Mouse (Mus musculus): Measurements from ENCODE around the gene Olfr1339.

Olfr1339 gene

DNA sequence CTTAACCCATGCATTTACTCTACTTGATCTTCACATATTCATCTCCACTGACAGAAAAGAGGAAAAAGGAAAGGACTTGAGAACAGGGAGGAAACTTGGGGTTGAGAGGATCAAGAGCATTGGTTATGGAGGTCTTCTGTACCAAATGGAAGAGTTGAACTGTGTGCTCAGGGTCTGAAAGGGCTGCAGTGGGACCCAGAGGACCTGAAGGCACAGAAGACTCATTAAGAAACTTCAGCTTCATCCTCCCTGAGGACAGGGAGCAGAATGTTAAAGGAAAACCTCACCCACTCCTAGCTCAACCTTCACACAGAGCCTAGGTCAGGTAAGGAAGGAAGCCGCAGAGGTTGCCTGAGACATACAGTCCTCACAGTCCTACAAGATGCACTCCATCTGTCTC is at the start of gene Olfr1339:
TSS of gene Olfr1339 (plus strand) at position 301 of the 400 bp plus-strand sequence.
- DNase-seq (ENCODE audit: low spot score in 2 of 2) = no peak

DNA sequence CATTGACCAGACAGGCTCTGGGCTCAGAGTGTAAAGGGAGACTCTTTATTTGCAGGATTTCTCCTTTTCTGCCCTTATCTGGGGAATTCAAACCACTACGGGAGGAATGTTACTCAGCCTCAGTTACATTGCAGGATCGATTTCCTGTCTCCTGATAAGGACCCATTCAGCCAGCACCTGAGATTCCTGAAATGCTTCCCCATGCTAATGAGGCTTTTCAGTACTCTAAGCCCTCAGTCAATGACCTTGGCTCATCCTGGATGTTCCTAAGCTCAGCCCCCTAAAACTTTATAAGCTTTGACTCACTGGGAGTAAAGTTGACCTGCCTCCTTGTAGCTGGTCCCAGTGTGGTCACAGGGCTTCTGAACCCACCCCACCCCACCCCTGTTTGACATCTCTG is 44.9 kb upstream of the Olfr1339 start:
- no peak for DNase-seq (ENCODE audit: low spot score in 2 of 2)

DNA sequence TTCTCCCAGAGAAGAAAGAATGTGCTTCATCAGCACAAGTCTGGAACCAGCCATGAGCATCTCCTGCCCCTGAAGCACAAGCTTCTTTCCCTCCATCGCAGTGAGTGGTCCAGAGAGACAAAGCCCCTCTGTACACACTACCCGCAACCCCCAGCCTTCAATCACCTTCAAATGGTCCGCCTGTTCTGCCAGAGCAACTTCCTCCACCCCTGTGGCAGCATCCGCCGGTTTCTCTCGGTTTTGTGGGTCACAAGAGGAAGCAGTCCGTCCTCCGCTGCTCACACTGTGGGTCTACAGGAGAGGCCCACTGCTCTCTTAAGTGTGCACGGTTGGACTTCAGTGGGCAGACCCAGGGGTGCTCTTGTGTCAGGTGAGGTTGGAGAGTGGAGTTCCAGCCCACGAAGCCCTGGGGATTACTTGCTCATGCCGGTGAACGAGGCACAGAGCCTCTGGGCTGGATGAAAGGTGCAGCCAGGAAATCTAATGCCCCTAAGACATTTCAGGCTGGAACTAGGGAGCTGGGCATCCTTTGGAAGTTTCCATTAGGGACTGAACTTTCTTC is 39.5 kb upstream of the Olfr1339 start, which contains the start of gene Olfr1342:
TSS of gene Olfr1342 (minus strand) at position 345 of the 562 bp plus-strand sequence.
- DNase-seq (ENCODE audit: low spot score in 2 of 2) = no peak

DNA sequence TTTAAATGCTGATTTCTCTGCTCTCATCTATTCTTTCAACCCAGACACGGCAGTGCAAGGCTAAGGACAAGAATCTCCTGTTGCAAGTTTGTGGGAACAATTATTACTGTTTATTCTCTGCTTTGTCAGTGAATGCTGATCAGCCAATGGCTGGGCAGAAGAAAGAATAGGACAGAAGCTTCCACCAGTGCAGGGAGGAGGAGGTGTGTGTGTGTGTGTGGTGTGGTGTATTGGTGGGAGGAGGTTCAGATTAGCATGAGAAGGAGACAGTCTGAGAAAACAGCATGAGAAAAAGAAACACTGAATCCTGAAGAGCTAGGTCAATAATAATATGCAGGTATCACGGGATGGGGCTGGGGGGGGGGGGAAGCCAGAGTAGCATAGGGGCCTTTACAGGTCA is 38.2 kb upstream of the Olfr1339 start:
- DNase-seq (ENCODE audit: low spot score in 2 of 2) = no peak

DNA sequence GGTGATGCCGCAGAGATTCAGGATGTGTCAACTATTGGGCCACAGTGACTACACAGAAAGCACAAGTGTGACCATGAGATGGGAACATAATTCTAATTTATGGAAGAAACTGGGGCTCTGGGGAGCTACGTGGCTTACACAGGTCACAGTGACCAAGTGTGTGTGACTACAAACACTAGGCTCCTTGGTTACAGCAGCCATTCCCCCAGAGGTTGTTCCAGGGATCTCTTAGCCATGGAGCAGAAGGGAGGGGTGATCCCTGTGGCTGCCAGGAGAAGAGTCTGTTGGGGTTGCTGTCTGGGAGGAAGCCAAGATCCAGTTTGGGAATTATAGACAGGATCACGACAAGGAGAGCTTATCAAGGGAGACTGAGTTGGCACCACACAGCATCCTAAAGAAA is 28.8 kb upstream of the Olfr1339 start, which contains the start of gene Olfr1341:
TSS of gene Olfr1341 (plus strand) at position 301 of the 400 bp plus-strand sequence.
- no peak for DNase-seq (ENCODE audit: low spot score in 2 of 2)

DNA sequence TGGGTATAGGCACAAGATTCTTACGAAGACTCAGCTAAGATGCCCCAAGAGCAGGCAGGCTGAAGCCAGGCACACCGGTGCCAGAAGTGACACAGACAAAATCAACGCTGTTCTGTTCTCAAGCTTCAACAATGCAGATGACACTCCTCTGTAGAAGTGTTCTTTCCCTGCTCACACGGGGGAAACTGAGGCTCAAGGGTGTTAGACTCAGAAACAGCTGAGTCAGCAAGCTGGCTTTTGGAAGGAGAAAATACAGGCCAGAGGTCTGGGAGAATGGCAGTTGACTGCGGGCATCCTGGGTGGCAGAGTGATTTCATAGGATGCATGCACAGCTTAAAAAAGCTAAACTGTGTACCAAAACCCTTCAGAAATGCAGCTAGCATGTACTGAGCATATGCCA is 23.9 kb upstream of the Olfr1339 start:
- DNase-seq (ENCODE audit: low spot score in 2 of 2) = no peak

DNA sequence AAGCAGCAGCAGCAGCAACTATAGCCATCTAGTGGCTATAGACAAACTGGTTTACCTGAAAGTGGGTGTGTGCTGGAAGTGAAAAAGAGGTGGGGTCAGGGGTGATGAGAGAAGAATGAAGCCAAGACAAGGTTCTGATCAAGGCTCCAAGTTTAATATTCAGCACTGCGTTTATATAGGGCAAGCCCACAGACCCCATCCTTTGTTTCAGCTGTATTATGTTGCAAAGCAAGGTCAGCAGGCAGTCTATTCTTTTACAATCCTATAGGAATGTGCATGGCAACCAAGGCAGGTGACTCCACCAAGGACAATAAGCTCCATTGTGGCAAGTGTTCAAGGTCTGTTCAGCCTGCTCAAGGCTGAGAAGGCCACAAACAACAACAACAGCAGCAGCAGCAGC is 20.3 kb upstream of the Olfr1339 start:
- no peak for DNase-seq (ENCODE audit: low spot score in 2 of 2)

DNA sequence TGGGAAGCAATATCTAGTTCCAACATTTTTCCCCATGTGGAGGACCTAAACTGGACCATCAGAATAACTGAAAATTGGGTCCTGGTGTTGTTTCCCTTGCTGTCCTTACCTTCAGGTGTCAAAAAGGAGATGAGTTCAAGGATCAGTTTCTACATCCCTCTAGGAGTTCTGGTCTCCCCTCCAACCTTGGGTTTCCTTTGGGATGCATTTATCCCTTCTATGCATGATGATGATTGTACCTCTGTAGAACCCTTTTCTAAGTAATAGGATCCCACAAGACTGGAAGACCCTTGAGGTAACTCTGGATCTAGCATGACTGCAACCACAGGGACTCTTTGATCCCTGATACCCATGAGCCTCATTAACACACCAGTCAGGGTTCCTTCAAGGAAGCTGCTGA is 12.1 kb upstream of the Olfr1339 start, which contains the start of gene Olfr1340:
TSS of gene Olfr1340 (plus strand) at position 301 of the 400 bp plus-strand sequence.
- DNase-seq (ENCODE audit: low spot score in 2 of 2) = no peak

DNA sequence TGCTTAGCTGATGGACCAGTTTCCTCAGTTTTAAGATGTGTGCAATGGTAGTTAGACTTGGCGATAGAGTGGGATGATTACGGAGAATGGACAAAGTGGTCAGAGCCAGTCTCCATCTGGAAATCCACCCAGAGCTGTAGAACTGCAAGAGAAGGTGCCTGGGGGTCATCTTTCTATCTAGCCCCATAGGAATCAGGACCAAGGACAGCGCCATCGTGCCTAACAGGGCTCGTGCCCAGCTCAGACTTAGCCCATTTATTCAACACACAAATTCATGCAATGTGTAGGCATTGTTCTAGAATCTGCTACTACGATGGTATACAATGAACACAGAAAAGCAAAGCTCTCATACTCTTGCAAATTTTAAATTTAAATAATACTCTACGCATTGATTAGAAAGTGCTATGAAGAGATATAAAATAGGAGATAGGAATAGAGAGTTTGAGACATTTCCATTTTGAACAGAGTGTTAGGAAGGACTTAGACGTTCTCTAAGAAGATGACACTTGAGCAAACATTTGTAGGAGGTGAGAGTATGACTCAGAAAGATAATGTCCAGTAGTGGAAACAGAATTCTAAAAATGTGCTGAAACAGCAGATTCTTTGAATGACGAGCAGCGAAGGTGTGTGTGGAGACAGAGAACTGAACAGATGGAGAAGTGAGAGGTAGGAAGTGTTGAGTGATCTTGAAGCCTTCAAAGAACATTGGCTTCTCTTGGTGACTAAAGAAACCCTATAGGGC is 10.1 kb upstream of the Olfr1339 start:
- peak in 1 of 2 experiments; percentile 25 for DNase-seq (ENCODE audit: low spot score in 2 of 2)

DNA sequence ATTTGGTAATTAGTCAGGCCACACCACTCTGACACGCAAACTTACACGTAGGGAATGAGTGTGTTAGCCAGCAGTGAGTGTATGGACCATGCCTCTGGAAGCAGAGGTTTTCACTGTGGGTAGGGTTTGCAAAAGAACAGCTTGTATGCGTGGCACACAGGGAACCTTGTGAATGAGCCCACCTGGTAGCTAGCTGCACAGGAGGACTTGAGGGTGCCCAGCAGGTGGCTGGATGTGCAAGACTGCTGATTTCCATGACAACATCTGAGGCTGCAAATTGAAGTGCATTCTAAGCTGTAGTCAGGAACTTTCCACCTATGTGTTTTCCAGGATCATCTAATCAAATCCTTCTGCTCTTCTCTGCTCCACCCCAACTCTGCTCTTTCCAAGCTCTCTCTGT is 7.6 kb downstream of the Olfr1339 start:
- DNase-seq (ENCODE audit: low spot score in 2 of 2) = no peak

DNA sequence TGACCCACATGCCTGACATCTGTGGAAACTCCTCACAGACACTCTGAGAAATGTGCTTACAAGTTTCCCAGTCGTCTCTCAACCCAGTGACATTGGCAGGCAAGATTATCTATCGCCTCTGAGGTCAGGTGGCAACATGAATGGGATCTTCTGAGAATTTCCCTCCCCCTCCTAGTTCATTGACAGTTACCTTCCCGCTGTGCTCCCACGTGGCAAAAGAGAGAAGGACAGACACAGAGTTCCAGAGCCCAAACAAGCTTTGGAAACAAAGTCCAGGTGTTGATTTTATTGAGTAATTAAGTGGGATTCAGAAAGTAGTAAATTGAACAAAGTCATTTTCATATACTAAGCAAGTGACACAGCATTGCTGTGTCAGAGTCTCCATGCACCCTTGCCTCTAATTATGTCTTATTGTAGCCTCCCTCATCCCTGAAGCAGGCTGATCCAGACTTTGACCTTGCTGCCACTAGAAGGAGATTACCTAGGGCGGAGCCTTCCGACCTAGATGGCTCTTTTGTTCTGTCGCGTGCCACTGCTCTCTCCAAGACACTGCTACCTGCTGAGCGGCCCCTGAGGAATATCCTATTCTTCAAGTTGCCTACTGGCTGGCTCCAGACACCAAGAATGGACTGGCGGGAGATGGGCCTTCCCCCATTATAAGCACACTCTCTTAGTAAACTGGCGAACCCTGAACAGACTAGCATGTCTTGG is 9.2 kb downstream of the Olfr1339 start:
- no peak for DNase-seq (ENCODE audit: low spot score in 2 of 2)

DNA sequence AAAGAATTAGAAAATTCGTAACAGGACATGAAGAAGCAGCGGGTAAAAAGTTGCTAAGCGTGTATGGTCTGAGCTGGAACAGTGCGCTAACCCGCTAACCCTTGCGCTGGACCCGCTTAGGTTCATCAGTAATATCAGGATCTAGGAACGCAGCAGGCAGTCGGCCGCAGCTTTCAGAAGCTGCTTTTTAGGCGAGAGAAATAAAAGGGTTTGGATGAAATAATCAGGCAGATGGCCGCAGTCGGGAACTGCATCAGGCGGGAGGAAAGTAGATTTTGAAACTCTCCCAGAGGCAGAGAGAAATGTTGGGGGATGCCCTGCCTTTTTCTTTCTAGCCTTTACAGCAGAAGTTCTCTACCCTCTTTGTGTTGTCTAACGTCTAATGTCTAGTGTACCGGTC is 9.9 kb downstream of the Olfr1339 start:
- no peak for DNase-seq (ENCODE audit: low spot score in 2 of 2)

DNA sequence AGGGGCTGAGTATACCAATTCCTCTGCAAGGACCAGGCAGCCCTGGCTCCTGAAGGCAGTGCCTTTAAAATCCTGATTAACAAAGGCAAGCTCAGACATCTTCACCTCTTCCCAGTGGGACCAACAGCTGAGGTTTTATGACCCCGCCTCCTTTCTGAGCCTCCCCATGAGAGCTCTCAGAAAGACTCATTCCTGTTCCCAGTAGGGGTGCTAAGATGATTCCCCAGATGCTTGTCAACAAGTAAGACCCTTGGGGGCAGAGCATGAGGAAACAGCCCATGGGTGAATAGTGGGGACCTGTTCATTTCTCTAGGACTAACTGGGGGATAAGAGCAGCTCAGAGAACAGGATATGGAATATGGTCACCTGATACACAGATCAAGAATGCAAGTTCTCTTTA is 26.7 kb downstream of the Olfr1339 start, which contains the start of gene Olfr1338:
TSS of gene Olfr1338 (minus strand) at position 101 of the 400 bp plus-strand sequence.
- DNase-seq (ENCODE audit: low spot score in 2 of 2) = no peak

DNA sequence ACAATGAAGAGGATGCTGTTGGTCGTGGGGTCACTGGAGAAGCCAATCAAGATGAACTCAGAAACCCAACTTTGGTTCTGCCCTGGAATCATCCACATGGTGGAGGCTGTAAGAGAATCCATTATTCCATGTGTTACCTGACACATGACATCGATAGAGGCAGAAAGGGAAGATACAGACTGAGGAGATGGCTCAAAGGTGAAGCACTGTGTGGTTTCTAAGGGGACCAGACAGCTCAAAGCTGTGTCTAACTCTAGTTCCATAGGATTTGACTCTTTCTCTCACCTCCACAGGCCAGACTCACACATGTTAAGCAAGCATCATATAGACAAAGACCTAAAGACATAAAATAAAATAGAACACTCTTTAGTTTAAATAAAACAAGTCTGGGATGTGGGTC is 50.5 kb downstream of the Olfr1339 start, which contains the start of gene Olfr1337:
TSS of gene Olfr1337 (minus strand) at position 101 of the 400 bp plus-strand sequence.
- no peak for DNase-seq (ENCODE audit: low spot score in 2 of 2)
